Mouse (Mus musculus) common myeloid progenitor, adult 5-6 weeks (primary cell): ENCODE measurements at regions not wholly inside any gene's neighbourhood (a gene's known extent, or its start where the extent isn't known, plus 50 kb on each side); places are given as distances from the start of the nearest gene placed in this dataset.

ENCODE experiments used
- ATAC-seq: replicated peaks from 2 replicates; pipeline ENCODE4 v1.8.0; 2016; ENCODE audit warnings: low read depth, mild to moderate bottlenecking, moderate TSS enrichment, inconsistent platforms; ENCODE audit not compliant: poor library complexity, severe bottlenecking

DNA sequence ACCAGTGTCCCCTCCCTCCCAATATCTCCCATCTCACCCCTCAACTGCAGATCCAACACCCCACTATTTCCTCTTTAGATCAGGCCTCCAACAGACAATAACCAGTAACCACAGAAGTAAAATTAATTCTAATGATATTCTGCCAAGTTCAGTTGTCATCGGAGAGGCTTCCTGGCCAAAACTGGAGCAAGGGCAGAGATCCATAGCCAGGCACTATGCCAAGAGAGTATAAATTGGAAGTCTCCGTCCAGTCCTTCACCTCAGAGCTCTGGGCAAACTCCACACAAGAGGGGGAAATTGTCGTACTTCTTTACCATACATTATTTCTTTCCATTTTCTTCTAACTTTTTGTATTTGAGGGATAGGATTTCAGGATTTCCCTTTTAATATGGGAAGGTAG, 1353.4 kb upstream of the Aga start:
- no peak for ATAC-seq

DNA sequence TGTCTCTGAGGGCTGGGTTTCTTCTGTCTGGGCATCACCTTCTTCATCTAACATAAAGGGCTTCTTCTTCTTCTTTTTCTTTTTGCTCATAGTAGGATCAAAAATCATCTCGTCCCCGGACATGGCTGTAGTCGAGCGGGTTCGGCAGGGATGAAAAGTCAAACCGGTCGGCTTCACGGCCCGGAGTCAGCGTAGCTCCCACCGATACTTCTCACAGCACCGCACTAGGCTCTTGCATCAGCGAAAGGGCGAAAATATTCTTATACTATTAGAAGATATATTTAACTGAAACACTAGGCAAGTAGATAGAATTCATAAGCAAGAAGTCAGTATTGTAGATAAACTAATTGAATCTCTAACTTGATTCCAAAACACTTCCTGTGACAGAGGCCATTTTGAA, 1314.6 kb upstream of the Aga start:
- ATAC-seq, result peak; percentile 81

DNA sequence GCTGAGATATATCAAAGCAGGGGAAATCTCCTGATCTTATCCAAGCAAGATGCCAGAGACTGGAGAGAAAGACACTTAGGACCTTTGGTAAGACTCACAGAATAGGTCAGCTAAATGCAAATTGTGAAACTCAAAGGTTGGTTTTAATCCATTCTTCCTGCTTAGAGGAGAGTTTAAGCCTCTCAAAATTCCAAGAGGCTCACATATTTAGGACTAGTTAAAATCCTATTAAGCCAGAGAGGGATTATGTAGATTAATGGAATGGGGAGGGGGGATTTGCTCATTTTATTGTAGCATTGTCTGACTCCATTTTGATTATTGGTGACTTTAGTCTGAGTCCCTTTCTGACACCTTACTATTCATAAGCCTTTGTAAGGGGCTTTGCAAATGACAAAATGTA, 1284.0 kb upstream of the Aga start:
- no peak for ATAC-seq

DNA sequence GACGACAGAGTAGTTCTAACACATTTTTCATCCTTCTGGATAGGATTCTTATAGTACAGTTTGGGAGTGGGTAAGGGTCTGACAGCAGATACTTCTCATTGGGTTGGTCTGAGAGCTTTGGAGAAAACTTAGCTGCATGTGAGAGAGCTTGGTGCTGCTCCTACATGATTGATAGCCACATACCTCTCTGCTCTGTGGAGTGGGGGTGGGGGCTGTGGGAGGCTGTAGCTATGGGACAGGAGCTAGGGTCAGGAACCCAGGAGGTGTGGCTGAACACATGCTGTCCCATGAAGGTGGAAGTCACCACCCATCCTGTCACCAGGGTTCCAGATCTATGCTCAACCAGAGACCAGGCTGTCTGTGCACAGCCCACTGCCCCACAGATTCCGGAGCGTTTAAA, 1255.5 kb upstream of the Aga start:
- ATAC-seq, result no peak
